Mouse (Mus musculus) spleen, adult 2 months (tissue): ENCODE data around the gene Irs1.

Experiments
- CTCF ChIP-seq: fragments of 200-500 bp; IDR thresholded peaks from 2 replicates; pipeline ENCODE4 v1.5.1; 2011; ENCODE audit warnings: mild to moderate bottlenecking, inconsistent platforms; ENCODE audit not compliant: insufficient read depth, insufficient read length, insufficient replicate concordance; ENCODE audit errors: extremely low read depth
- POLR2A ChIP-seq: fragments of 200-500 bp; IDR thresholded peaks from 2 replicates; pipeline ENCODE4 v1.6.1; 2011; ENCODE audit warnings: low read depth, low read length, inconsistent platforms

GRCm38 (mm10) chr1:82228841-82229240 is 62.4 kb downstream of the Irs1 start:
- TF ChIP-seq CTCF (no peak), POLR2A (no peak)
